Mouse (Mus musculus): ENCODE measurements around the gene Tcf3.

Tcf3 gene

DNA sequence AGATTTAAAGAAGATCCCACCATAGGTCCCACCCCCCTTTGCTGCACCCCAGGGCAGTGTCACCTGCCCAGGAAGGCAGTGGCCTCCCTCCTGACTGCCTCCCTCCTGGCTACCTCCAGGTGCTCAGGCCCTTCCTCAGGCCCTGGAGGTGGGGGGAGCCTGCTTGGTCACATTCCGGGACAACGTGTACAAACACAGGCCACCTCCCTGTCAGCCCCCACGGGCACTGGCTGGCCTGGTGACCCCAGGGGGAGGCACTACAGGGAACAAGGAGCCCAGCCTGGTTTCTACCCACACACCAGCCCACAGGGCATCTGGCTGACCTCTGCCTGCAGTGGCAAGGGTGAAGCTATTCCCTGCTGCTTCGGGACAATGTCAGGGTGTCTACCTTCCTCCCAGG is 4.5 kb upstream of the Tcf3 start:
- CTCF ChIA-PET = interaction anchor here (0.7 kb wide), 1 partner anchor 278 kb away, joined by 9 read pairs; no protein-coding TSS in a partner anchor

DNA sequence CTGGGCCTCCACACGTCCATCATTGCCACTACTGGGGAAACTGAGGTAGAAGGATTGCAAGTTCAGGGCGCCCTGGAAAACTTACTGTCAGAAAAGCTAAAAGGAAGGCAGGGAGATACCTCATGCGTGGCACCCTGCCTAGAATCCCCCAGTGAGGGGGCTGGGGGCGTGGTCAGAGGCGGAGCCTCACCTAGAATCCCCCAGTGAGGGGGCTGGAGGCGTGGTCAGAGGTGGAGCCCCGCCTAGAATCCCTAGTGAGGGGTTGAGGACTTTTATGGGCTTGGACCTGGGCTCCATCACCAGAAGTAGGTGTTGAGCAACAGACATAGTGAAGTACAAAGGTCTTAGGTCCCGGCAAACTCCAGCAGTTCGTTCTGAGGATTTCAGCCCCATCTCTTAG is 2.8 kb upstream of the Tcf3 start:
- CTCF ChIA-PET = no interaction called here

DNA sequence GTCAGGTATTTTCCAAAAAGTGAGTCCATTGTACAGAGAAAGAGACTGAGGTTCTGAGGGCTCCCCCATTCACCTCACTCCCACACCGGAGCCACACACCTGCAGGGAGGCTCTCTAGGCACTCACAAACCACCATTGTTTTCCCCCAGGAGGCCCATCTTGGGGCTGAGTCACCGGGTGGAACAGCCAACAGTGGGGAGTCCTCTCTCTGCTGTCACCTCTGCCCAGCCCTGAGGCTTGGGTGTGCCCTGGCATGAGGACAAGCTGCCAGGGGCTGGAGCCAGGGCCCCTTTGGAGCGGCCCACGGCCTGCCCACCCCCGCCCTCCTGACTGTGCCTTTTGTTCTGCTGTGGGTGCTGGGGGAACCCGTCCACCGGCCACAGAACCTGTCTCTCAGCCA is 2.3 kb upstream of the Tcf3 start:
- CTCF ChIA-PET = no interaction called here

DNA sequence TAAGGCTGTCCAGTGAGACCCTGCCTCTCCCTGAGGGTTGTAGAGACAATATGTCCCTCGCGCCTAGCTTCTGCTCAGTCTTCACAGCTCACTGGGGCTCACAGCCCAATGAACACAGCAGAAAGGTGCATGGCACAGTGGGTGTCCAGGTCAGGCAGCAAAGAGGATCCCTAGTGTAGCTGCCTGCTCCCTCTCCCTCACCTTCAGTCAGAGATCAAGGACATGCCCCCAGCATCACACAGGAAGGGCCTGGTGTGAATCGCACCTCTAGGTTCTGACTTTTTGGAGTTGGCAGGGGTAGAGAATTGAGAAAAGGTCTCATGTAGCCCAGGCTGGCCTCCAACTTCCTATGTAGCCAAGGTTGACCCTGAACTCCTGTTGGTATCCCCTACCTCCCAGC is 1.4 kb upstream of the Tcf3 start:
- CTCF ChIA-PET = interaction anchor here (0.5 to 0.9 kb wide), 2 partner anchors 49 to 131 kb away, joined by 3 read pairs; no protein-coding TSS in a partner anchor

DNA sequence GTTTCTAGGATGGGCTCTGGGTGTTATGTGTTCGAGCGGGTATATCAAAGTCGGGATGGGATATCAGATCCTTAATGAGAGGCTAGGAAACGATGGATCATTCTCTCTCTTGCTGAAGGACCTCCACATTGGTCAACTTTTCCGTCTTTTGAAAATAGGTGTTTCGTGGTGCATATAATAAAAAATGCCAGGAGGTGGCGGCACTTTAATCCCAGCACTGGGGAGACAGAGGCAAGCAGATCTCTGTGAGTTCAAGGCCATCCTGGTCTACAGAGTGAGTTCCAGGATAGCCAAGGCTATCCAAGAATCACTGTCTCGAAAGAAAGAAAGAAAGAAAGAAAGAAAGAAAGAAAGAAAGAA is 766 bp upstream of the Tcf3 start:
- CTCF ChIA-PET = interaction anchor here (0.9 kb wide), 1 partner anchor 49 kb away, joined by 3 read pairs; no protein-coding TSS in a partner anchor

DNA sequence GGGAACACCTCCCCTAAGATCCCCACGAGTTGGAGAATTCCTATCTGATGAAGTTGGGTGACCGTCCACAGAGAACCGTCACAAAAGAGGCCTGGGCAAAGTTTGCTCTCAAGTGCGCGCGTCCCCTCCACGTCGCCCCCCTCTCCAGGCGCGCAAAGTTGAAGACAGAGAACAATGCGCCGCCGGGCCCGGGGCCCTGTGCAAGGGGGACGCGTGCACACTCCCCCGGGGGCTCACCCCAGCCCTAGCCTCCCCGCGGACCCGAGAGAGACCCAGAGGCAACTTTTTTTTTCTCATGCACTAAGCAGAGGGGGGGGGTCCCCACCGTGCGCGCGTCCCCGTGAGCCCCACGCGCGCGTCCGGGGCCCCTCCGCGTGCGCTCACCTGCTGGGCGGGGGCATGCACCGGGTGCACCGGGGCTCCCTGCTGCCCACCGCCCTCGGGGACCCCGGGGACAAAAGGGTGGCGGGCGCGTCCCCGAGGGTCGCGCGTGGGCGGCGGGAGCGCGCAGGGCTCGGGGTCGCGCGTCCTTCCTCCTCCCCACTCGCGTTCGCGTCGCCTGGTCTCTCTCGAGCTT is 423 bp downstream of the Tcf3 start:
- CTCF ChIA-PET = no interaction called here

DNA sequence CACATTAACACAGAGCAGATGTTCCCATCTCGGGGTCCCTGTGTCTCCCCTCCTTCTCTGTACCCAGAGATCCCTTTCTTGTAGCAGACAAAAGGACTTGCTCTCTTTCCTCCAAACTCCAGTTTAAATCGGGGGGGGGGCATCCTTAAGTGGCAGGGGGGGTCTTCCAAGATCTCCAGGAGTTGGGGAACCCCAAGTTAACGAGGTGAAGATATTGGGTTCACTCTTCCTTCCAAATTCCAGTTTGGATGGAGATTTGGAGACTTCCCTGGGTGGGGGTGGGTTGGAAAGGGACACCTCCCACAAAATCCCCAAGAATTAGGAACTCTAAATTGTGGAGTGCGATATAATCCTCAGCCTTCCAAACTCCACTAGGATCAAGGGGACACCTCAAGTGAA is 1.1 kb downstream of the Tcf3 start:
- CTCF ChIA-PET = no interaction called here

DNA sequence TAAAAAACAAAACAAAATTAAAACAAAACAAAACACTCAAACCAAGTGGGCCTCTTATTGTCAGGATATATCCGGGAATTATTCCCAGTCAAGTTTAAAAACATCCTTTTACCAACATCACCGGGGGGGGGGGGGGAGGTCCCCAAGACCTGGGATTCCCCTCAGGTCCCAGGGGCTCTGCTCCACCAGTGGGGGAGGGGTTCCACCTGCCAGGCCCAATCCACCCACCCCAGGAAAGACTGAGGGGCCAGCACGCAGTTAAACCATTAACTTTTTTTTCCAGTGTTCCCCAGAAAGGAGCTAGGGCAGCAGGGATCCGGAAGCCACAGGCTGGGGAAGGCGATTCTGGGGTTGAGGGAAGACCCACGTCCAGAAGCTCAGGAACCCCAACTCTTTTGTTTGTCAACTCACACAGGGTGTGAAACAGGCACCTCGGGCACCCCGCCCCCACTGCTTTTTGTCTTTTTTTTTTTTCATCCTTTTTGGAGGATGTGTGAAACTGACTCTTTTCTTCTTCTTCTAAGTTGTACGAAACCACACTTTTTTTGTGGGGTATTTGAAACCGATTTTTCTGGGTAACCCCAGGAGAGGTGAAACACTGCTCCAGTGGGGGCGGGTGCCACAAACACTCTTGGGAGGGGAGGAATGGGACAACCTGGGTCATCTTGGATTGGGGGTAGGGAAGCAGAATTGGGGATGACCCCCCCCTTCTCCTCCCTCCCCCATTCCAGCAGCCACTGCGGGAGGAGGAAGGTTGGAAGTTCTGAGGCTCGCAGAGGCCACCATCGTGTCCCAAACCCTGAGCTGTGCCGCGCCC is 1.7 kb downstream of the Tcf3 start:
- CTCF ChIA-PET = interaction anchor here (0.6 to 1.1 kb wide), 4 partner anchors 27 to 249 kb away, joined by 3 to 6 read pairs (median 4); no protein-coding TSS in a partner anchor

DNA sequence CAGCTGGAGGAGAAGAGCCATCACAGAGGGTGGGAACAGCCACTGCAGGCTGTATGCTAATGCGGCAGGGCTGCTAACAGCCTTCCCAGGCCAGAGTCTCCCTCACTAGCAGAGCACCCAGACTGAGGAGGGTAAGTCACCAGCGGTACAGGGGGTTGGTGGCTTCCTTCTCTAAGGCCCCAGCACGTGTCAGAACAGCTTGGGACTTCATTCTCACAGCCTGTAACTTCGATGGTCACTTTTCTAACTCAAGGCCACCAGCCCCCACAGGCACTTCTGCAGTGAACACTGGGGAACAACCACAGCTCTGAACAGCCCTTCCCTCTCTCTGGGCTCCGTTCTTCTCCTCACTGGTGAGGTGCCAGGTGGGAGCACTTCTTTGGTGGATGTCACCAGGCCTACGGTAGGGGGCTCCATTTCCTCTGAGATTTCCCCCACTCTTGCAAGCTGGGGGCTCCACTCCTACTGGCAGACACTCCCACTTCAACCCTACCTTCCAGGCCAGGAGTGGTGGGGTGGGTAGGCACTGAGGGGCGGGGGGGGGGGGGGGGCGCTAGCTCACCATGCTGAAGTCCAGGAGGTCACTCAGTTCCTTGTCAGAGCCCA is 3.0 kb downstream of the Tcf3 start:
- CTCF ChIA-PET = interaction anchor here (0.6 to 1.1 kb wide), 3 partner anchors 79 to 579 kb away, joined by 3 to 11 read pairs (median 4); no protein-coding TSS in a partner anchor

DNA sequence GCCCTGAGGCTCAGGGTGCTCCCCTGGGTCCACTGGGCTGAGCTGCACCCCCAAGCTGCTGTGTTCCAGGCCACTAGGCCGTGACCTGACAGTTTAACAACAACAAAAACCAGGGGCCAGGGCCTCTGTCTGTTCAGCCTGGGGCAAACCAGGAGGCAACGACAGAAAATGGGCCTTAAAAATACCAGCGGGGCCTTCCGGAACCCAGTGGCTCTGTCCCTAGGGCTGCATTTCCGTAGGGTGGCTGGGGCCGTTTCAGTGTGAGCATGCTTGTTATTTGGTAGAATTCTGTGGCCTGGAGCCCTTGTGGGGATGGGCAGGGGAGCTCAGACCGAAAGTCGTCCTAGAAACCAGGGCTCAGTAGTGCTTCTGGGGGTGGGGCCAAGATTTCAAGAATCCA is 3.6 kb downstream of the Tcf3 start:
- CTCF ChIA-PET = no interaction called here

DNA sequence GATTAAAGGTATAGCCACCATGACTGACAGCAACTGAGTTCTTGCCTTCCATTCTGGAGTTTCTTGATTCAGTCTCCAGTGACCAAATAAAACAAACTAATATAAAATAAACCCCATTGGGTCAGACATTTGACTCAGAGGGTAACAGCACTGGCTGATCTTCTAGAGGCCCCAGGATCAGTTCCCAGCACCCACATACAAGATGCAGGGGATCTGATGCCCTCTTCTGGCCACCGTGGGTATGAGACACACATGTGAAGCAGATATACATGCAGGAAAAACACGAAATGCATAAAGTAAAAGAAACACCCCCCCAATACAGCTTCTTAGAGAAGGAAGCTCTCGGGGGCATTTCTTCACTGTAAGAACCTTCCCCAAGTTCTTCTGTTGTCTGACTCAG is 8.4 kb downstream of the Tcf3 start:
- CTCF ChIA-PET = no interaction called here

DNA sequence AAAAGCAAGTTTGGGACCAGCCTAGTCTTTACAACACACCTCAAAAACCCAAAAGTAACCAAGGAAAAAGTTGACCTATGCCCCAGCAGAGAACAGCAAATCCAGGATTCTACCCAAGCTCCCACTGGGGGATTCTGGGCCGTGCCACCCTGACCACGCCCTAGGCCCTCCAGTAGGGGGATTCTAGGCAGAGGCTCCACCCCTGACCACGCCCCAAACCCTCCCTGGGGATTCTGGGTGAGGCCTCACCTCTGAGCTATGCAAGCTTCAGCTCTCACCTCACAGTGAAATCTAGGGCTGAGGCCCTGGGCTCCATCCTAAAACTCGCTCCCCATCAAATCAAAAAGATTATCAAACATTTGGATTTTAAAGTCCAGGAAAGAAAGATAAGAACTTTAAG is 9.9 kb downstream of the Tcf3 start:
- CTCF ChIA-PET = interaction anchor here (0.5 kb wide), 1 partner anchor 13 kb away, joined by 5 read pairs; no protein-coding TSS in a partner anchor

DNA sequence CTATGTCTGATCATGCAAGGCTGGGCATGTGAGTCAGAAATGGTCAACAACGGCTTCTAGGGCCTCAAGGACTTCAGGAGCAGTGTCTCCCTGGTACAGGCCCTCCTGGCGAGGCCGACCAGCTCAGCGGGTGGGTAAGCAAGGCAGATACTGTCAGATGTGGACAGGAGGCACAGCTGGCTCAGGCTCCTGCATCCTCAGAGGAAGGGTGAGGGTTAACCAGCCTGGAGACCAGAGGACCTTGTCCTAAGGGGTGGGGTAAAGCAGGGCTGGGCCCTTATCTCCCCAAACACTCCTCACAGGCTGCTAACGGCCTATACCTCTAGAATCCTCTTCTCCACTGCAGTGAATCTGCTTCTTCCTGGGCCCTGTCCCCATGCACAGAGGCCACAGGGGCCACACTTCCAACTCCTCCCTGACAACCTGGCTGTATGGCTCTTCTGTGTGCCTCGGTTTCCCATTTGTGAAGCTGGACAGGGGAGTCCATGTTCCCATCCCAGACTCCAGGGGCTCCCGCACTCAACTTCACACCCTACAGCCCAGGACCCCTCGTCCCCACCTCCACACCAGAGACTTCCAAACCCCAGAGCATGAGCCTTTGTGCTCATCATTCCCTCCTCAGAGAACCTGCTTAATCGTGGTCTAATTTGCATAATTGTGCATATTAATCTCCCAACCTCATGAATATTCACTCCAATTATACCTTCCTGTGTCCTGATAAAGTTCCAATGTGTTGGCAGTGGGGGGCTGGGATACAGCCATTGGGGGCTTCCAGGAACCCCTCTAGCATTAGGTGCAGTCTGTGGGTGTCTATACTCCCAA is 11.6 kb downstream of the Tcf3 start:
- CTCF ChIA-PET = no interaction called here

DNA sequence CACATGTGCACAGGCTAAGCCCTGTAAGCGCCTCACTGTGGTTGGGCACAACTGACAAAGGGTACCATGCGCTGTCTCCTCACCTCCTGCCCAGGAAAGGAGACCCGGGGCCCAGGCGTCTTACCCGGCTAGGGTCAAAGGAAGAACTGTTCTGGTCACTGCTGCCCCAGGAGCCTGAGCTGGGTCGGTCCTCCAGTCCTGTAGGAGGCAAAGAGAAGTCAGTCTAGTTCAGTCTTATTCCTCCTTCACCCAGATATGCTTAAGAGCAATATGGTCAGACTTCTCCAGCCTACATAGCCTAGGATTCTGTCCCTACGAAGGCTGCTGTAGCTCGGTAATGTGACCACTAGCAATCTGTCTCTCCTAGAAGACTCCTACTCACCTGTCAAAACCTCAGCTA is 12.2 kb downstream of the Tcf3 start:
- CTCF ChIA-PET = no interaction called here

DNA sequence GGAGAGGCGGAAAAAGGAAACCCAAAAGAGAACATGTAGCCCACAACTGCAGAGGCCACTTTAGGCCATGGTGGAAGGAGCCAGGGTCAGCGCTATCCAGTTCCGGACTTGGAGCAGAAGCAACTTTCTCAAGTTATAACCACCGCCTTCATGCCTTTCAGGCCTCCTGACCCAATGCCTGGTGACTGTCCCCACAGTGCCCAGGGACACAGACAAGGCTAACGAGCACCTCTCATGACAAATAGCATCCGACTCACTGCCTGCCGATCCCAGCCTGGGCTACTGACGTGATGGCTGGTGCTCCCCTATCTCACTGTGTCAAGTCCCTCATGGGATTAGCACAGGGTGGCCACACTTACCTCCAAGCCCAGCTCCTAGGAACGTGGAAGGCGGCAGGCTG is 12.7 kb downstream of the Tcf3 start:
- CTCF ChIA-PET = no interaction called here

DNA sequence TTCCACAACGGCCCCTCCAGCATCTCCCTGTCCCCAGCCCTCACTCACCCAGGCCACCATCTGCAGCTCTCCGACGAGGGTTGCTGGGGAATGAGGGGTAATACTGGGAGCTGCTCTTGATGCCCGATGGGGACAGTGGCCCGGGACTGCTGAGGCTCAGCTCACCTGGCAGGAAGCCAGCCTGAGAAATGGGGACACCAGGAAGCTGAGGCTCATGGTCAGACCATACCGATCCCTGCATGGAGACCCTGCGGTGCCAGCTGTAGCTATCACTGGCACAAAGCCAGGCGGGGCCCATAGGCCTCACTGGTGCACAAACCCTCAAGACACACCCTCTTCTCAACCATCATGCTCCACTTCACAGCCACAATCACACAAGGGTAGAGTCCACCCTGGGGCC is 14.0 kb downstream of the Tcf3 start:
- CTCF ChIA-PET = no interaction called here

DNA sequence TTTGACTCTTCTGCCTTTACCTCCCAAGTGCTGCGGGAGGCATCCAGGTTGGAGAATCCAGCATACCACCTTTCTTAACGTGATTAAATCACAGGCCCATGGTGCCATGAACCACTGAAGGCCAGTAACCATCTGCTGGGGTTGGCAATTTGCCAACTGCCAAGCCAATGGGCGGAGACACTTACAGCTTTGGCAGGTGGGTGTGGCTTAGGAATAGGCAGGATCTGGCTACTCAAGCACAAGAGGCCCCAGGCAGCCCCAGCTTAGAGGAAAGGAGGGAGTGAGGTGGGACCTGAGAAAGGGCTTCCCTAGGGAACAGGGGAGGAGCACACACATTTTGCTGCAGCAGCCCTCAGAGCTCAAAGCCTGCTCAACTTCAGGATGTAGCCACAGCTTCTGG is 15.1 kb downstream of the Tcf3 start:
- CTCF ChIA-PET = no interaction called here

DNA sequence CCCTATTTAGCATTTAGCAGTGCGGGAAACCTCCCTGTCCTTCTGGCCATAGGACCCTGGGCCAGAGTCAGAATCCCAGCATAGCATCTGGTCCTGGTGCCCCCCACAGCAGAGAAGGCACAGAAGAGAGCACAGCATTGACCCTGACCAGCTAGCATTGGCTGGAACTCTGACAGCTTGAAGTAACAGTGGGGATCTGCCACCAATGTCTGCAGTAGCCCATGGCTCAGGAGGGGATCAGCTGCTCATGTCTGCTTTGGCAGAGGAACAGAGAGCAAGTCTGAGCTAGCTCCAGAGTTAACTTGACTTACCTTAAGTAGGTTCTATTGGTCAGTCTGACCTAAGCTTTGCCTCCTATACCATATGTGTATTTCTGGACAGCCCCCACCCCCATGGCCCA is 15.6 kb downstream of the Tcf3 start:
- CTCF ChIA-PET = no interaction called here

DNA sequence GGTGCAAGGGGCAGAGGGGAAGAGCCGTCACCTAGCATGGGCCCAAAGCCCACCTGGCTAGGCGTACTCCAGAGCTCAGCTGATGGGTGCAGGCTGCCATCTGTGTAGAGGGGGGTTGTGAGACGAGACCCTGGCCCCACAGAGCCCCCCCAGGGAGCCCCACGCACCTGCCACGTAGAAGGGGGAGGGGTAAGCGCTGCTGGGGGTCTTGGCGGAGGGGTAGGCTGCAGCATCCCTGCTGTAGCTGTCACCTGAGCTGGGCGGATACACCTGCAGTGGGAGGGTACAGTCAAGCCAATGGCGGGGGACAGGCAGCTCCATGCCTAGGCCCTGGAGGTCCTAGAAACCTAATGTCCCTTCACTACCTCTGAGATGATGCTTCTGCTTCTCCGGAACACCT is 16.1 kb downstream of the Tcf3 start:
- CTCF ChIA-PET = no interaction called here

DNA sequence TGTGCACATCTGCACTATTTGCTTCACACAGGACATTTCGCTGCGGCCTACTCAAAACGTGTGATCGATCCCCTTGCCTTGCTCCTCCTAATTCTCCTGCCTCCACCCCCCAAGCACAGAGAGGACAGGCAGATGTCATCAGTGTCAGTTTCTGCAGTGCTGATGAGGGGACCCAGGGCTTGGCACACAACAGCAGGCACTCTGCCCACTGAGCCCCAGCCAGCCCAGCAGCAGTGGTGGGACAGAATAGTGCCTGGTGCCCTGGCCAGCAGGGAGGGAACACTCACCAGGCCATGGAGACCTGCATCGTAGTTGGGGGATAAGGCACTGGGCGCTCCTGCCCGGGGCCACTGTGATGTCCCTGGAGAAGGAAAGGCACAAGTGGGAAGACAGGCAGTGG is 17.9 kb downstream of the Tcf3 start:
- CTCF ChIA-PET = no interaction called here

DNA sequence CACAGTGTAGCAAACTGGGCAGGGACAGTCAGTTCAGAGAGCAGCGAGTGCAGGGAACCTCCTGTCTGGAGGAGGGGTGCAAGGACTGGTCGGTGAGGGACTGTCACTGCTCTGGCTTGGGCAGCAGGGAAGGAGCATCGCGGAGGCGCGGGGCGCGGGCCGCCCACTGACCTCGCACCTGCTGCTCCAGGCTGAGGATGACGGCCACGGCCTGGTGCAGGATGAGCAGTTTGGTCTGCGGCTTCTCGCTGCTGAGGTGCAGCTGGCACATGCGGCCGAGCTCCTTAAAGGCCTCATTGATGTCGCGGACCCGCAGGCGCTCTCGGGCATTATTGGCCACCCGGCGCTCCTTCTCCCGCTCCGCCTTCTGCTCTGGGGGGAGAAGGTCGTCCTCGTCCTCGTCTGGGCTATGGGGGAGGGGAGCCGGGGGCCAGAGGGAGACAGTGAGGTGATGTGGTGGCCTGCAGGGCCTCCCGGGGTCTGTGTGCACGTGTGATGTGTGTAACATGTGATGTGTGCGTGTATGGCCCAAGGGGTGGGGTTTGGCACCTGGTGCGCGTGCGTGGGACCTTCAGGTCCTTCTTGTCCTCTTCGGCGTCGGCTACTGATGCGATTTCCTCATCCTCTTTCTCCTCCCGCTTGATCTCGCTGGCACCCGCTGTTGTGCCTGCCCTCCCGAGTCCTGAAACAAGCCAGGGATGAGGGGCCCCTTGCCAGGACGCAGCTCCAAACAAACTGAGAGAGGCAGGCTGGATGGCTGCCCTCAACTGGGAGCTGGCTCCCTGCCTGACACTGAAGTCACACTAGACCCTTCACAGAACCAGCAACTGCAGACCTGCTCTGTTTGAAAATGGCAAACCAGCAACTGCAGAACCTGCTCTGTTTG is 20.5 kb downstream of the Tcf3 start:
- CTCF ChIA-PET = no interaction called here

All from spleen, embryonic (tissue).